Mouse (Mus musculus) forebrain, embryonic 14.5 days (tissue): ENCODE results near the gene Hibadh. TPM values are rescaled to one million over a fixed set of nuclear protein-coding genes. Genes with fewer than 3 reads are reported as not detected.
A peak's percentile ranks its signal among the peaks of the same experiment; 100 is the strongest.

ENCODE experiments used
- ATAC-seq: fragments of 200-750 bp; cut with Nextera tagmentation; 2 replicates; pipeline ENCODE4 v1.8.0; 2017; ENCODE audit warnings: mild to moderate bottlenecking, moderate library complexity
- DNase-seq: peaks from one replicate; pipeline ENCODE4 v3.0.0-alpha.2; 2015; ENCODE audit warnings: low spot score
- H3K27ac ChIP-seq: fragments of 300-500 bp; sonication (generic); 2 replicates; pipeline ENCODE4 v1.5.1; 2014; ENCODE audit warnings: low read depth, mild to moderate bottlenecking, control low read depth, low read length, moderate library complexity
- H3K27me3 ChIP-seq: fragments of 300-500 bp; sonication (generic); replicated peaks from 2 replicates; pipeline ENCODE4 v1.6.1; 2014; ENCODE audit warnings: low read length, control low read depth, mixed read lengths; ENCODE audit not compliant: control insufficient read depth, insufficient read depth
- H3K36me3 ChIP-seq: fragments of 300-500 bp; sonication (generic); 2 replicates; pipeline ENCODE4 v1.6.1; 2014; ENCODE audit warnings: low read length, control low read depth; ENCODE audit not compliant: control insufficient read depth, insufficient read depth
- H3K4me1 ChIP-seq: fragments of 300-500 bp; sonication (generic); 2 replicates; pipeline ENCODE4 v1.6.1; 2014; ENCODE audit warnings: antibody characterized with exemption, low read length, control low read depth; ENCODE audit not compliant: control insufficient read depth, insufficient read depth
- H3K4me2 ChIP-seq: fragments of 300-500 bp; sonication (generic); 2 replicates; pipeline ENCODE4 v1.6.1; 2014; ENCODE audit warnings: mild to moderate bottlenecking, control low read depth, low read length
- H3K4me3 ChIP-seq: fragments of 300-500 bp; sonication (generic); 2 replicates; pipeline ENCODE4 v1.5.1; 2014; ENCODE audit warnings: low read depth, low read length, control low read depth
- H3K9ac ChIP-seq: fragments of 300-500 bp; sonication (generic); 2 replicates; pipeline ENCODE4 v1.6.1; 2014; ENCODE audit warnings: mild to moderate bottlenecking, low read length, control low read depth, moderate library complexity
- H3K9me3 ChIP-seq: fragments of 300-500 bp; sonication (generic); replicated peaks from 2 replicates; pipeline ENCODE4 v1.6.1; 2016; ENCODE audit warnings: low read length, control low read depth, mixed read lengths; ENCODE audit not compliant: control insufficient read depth
- WGBS: fragments of 180-500 bp; shearing (Covaris S2); extraction: QIAGEN DNeasy Blood & Tissue Kit; methylation state at CpG from one replicate; pipeline ENCODE4 v1.1.7; 2014; 5-methylcytosine and 5-hydroxymethylcytosine counted together
- polyA plus RNA-seq: library from polyadenylated mRNA; unstranded; fragments of >200 nt; fragmentation: Nextera tagmentation; extraction: Ambion mirVana; gene quantifications from 2 replicates; pipeline ENCODE4 v1.2.1, GENCODE M21; 2014

Gene Hibadh
- polyA plus RNA-seq, 1 experiment from 2014 or later: 41.1 TPM

DNA sequence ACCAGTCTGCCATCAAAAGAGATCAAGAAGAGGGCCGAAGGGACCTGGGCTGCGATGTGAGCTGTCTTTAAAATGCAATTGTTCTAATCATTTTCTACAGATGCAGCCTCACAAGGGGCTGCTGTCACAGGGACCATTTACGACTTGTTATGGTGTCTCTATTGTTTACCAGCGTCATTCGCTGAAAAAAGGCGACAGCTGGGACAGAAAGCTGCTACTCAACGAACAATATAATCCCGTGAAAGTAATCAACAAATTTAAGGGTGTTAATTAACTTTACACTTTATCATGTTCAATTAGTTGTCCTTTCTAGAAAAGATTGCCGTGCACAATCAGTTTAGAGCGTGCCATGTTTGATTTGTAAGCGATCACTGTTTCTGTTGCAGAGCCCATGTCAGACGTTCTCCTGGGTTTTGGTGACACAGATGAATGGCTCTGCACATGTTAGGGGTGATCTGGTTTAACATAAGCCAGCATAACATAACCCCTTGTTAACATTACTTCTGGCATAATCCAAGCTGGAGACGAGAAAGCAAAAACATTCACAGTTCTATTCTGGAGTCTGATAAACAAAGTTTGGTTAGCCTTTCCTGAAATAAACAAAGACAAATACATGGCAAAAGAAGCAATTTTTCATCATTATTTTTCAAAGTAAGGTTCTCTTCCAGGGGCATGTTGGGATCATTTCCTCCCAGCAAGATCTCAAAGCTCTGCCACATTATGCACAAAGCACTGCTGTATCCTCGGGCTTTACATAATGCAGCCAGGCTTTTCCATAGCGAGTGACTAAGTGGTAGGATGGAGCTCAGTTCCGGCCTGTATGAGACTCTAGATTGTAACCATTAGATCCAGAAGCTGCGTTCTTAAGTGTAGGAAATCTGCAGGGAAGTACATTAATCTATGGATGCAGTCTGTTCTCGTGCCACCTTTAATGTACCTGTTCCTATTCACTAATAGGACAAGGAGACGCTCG, 72.6 kb downstream of the Hibadh start:
- H3K4me2 ChIP-seq: no peak overlapping the region
- 23% methylated on average over 20 of the region's 20 CpGs for WGBS
- H3K27me3 ChIP-seq: no peaks in the 10 kb centered on the region
- H3K27ac ChIP-seq: no peak overlapping the region
- no peak overlapping the region for H3K9ac ChIP-seq
- H3K4me1 ChIP-seq: peaks cover 15% of the 10 kb centered on the region; the same call in 1 of the 2 replicates
- no peak overlapping the region for H3K4me3 ChIP-seq
- H3K36me3 ChIP-seq: no peaks in the 10 kb centered on the region
- ATAC-seq (peak; percentile 86), DNase-seq (peak; percentile 85)
- H3K9me3 ChIP-seq: no peaks in the 10 kb centered on the region

DNA sequence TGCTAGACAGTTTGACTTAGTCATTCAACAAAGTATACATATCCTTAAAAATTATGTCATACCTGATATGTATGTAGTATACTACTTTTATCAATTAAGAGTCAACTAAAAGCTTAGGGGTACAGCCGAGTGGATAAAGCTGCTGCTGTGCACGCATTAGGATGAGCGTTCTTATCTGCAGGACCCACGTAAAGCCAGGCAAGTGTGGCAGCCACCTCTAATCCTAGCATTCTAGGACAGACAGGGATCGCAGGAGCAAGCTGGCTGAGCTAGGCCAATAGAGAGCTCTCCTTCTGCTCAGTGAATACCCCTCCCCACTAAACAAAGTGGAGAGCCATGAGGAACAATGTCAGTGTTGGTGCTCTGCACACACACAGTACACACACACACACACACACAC, 75.0 kb downstream of the Hibadh start:
- Histone ChIP-seq H3K4me2 (no peak overlapping the region), H3K4me1 (peaks cover 15% of the 10 kb centered on the region; the same call in 1 of the 2 replicates), H3K4me3 (no peak overlapping the region), H3K9me3 (no peaks in the 10 kb centered on the region), H3K36me3 (no peaks in the 10 kb centered on the region), H3K27me3 (no peaks in the 10 kb centered on the region), H3K9ac (no peak overlapping the region), H3K27ac (no peak overlapping the region)
- WGBS: 79% methylated on average over 5 of the region's 5 CpGs
- DNase-seq (no peak), ATAC-seq (no peak)

DNA sequence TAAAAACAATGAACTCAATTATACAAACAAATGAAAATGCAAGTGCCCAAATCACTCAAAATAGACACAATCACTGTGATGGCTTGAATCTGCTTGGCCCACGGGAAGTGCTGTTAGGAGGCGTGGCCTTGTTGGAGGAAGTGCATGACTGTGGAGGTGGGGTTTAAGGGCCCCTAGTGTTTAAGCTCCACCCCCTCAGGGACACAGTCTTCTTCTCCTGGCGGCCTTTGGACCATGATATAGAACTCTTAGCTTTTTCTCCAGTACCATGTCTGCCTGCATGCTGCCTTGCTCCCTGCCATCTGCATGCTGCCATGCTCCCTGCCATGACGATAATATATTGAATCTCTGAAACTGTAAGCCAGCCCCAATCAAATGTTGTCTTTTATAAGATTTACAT, 77.2 kb downstream of the Hibadh start:
- Histone ChIP-seq H3K4me1 (peaks cover 9% of the 10 kb centered on the region; the same call in 1 of the 2 replicates), H3K27ac (no peak overlapping the region), H3K36me3 (no peaks in the 10 kb centered on the region), H3K9me3 (no peaks in the 10 kb centered on the region), H3K27me3 (no peaks in the 10 kb centered on the region), H3K4me2 (no peak overlapping the region), H3K4me3 (no peak overlapping the region), H3K9ac (no peak overlapping the region)
- 90% methylated on average over 4 of the region's 4 CpGs for WGBS
- DNase-seq (no peak), ATAC-seq (no peak)

DNA sequence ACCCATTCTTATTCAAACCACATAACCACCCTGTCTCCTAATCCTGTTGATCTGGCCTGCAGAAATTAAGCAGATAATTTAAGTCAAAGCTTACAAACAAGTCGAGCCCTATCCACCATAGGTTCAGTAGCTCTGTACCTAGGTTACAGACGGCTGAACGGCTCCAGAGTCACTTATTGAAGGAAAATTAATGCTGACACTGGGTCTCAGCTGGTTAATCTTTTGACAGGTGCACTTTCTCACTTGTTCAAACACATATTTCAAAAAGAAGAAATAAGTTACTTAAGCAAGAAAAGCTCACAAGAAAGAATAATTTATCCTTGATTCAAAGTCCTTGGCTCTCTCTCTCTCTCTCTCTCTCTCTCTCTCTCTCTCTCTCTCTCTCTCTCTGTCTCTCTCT, 81.1 kb downstream of the Hibadh start:
- ATAC-seq (no peak), DNase-seq (no peak)
- no peak overlapping the region for H3K9ac ChIP-seq
- no peaks in the 10 kb centered on the region for H3K4me1 ChIP-seq
- no peaks in the 10 kb centered on the region for H3K36me3 ChIP-seq
- H3K4me2 ChIP-seq: no peak overlapping the region
- H3K4me3 ChIP-seq: no peak overlapping the region
- WGBS: 79% methylated on average over 3 of the region's 3 CpGs
- H3K27ac ChIP-seq: no peak overlapping the region
- no peaks in the 10 kb centered on the region for H3K9me3 ChIP-seq
- no peaks in the 10 kb centered on the region for H3K27me3 ChIP-seq

DNA sequence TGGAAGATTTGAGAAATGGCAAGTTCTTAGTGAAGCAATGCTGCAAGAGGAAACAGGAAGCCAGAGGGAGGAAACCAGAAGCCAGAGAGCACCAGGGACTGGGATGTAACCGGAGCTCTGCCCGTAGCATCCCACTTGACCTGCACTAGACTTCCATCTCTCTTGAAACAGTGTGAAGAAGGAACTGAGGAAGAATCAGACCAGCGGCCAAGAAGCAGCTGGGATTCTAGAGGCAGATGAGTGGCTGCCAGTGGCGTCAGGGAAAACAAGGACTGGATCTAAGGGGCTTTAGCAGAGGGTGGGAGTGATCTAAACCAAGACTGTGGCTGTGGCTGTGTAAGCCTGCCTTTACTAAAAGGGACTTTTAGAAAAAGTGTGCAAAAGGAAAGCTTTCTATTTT, 95.8 kb downstream of the Hibadh start:
- WGBS: 58% methylated on average over 4 of the region's 4 CpGs
- DNase-seq: no peak

DNA sequence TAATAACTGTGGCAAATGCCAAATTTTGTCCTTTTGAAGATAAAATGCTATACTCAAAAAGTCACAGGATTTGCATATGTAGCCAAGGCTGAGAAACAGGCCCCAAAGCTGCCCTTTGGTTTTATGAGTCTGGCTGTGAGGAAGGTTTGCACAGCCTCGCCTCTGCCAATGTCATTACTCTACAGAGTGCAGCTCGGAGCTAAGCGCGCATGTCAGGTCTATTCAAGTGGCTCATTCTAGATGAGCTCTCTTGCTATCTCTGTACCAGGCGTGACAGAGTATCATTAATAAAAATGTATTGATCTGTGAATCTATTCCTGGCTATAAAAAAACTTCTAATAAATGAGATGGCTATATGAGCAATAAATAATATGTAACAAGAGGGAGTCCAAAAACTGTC, 97.7 kb downstream of the Hibadh start:
- Histone ChIP-seq H3K9ac (no peak overlapping the region), H3K4me2 (no peak overlapping the region), H3K4me3 (no peak overlapping the region), H3K36me3 (no peaks in the 10 kb centered on the region; the same call in 1 of the 2 replicates), H3K4me1 (no peaks in the 10 kb centered on the region), H3K9me3 (no peaks in the 10 kb centered on the region), H3K27ac (no peak overlapping the region), H3K27me3 (no peaks in the 10 kb centered on the region)
- DNase-seq (no peak), ATAC-seq (no peak)
- WGBS: 84% methylated on average over 5 of the region's 5 CpGs

More for the DNA sequence above, 95.8 kb downstream of the Hibadh start:
- no peaks in the 10 kb centered on the region for H3K27me3 ChIP-seq
- no peaks in the 10 kb centered on the region for H3K4me1 ChIP-seq
- no peak for ATAC-seq
- H3K4me3 ChIP-seq: no peak overlapping the region
- no peaks in the 10 kb centered on the region; the same call in 1 of the 2 replicates for H3K36me3 ChIP-seq
- no peaks in the 10 kb centered on the region for H3K9me3 ChIP-seq
- no peak overlapping the region for H3K9ac ChIP-seq
- H3K27ac ChIP-seq: no peak overlapping the region
- no peak overlapping the region for H3K4me2 ChIP-seq

DNA sequence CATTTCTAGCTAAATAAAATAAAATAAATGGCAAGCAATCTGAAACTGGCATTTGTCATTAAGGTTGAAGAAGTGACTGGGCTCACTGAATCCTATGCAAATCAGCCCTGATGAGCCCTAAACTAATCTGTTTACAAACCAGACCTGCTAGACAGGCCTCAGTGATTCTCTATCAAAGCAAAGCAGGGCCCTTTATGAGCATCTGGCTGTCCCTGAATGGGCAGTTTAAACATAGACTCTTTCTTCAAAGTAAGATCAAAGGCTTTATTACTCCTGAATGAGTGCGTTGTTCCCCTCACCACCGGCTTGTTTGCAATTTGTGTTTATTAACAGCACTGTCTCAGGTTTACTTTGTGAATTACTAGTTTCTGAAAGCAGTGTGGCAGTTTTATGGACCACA, 100.3 kb downstream of the Hibadh start:
- no peak overlapping the region for H3K9ac ChIP-seq
- H3K9me3 ChIP-seq: 0 out of 2 replicates have a peak, but pooled peaks cover 5% of the 10 kb centered on the region
- 4% methylated on average over 2 of the region's 2 CpGs for WGBS
- no peaks in the 10 kb centered on the region for H3K36me3 ChIP-seq
- peak; percentile 35 for DNase-seq
- no peak overlapping the region for H3K4me3 ChIP-seq
- no peak for ATAC-seq
- H3K27ac ChIP-seq: no peak overlapping the region
- H3K4me2 ChIP-seq: no peak overlapping the region
- H3K4me1 ChIP-seq: no peaks in the 10 kb centered on the region
- H3K27me3 ChIP-seq: no peaks in the 10 kb centered on the region

DNA sequence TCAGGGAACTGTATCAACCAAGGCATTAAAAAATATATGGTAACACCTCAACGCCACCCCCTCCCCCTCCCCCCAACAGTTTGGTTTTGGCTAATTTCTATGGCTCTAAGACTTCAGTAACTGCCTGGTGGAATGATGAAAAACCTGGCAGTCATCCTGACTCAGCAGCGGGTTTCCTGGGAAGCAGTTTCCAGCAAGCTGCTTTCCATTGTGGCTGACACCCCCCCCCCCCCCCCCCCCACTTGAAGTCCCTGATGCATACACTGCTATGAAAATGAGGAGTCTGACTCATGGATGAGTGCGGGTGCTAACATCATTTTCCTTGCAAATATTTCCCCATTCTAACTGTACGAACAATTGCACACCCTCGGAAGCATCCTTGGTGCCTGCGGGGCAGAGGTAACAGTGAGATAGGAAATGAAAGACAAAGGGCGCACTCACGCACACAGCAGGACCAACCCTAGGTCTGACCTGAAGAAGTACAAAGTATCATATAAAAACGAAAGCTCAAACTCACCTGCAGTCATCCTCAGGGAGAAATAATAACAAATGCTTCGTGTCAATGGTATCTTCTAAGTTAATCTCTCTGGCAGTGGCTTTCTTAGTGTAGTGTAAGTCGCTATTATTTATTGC, 105.0 kb downstream of the Hibadh start:
- Histone ChIP-seq H3K36me3 (no peaks in the 10 kb centered on the region), H3K4me1 (no peaks in the 10 kb centered on the region), H3K9ac (no peak overlapping the region), H3K27me3 (no peaks in the 10 kb centered on the region), H3K4me3 (no peak overlapping the region), H3K27ac (no peak overlapping the region), H3K4me2 (no peak overlapping the region), H3K9me3 (0 out of 2 replicates have a peak, but pooled peaks cover 5% of the 10 kb centered on the region)
- no peak for DNase-seq
- no peak for ATAC-seq
- 84% methylated on average over 11 of the region's 11 CpGs for WGBS

DNA sequence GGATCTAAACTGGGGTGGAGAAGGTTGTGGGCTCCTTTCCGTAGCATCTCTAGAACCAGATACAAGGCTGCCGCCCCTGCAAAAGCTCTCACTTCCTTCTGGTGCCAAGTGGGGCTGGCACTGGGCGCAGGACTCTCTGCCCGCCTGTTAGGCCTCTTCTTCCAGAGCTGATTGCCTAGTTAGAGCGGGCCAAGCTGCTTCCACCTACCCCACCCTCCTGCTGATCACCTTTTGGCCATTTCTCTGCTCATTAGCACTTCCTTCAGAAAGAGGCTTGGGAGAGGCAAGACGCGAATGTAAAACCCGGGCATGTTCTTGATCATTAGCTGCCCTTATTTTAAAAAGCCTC, 108.1 kb downstream of the Hibadh start:
- no peak overlapping the region for H3K4me2 ChIP-seq
- H3K36me3 ChIP-seq: no peaks in the 10 kb centered on the region
- ATAC-seq (no peak), DNase-seq (peak; percentile 33)
- H3K4me1 ChIP-seq: no peaks in the 10 kb centered on the region
- H3K4me3 ChIP-seq: no peak overlapping the region
- H3K9ac ChIP-seq: no peak overlapping the region
- H3K9me3 ChIP-seq: 0 out of 2 replicates have a peak, but pooled peaks cover 4% of the 10 kb centered on the region
- WGBS: 59% methylated on average over 8 of the region's 8 CpGs
- H3K27ac ChIP-seq: no peak overlapping the region
- H3K27me3 ChIP-seq: no peaks in the 10 kb centered on the region
